Mouse (Mus musculus) liver, adult 2 months (tissue): ENCODE measurements around the gene Chac1. TPM values are rescaled to one million over a fixed set of nuclear protein-coding genes. Genes with fewer than 3 reads are reported as not detected.

Experiments used
- DNase-seq: peaks from one replicate; pipeline ENCODE4 v3.0.0-alpha.2; 2011; ENCODE audit warnings: low read depth, low spot score; ENCODE audit errors: extremely low read depth
- H3K27ac ChIP-seq: fragments of 200-500 bp; replicated peaks from 2 replicates; pipeline ENCODE4 v1.5.1; 2012; ENCODE audit warnings: low read depth, mild to moderate bottlenecking, control low read depth, inconsistent platforms, low read length; ENCODE audit not compliant: insufficient read depth
- H3K27me3 ChIP-seq: fragments of 200-500 bp; 2 replicates; pipeline ENCODE4 v1.6.1; 2012; ENCODE audit warnings: mild to moderate bottlenecking, moderate library complexity, low read length, inconsistent platforms; ENCODE audit not compliant: control insufficient read depth, insufficient read depth
- H3K36me3 ChIP-seq: fragments of 200-500 bp; 2 replicates; pipeline ENCODE4 v1.6.1; 2012; ENCODE audit warnings: low read length, inconsistent platforms; ENCODE audit not compliant: control insufficient read depth, insufficient read depth
- H3K4me1 ChIP-seq: fragments of 200-500 bp; 2 replicates; pipeline ENCODE4 v1.6.1; 2011; ENCODE audit warnings: low read length; ENCODE audit not compliant: control insufficient read depth, insufficient read depth
- H3K4me3 ChIP-seq: fragments of 200-500 bp; 2 replicates; pipeline ENCODE4 v1.5.1; 2011; ENCODE audit warnings: low read depth, mild to moderate bottlenecking, control low read depth, low read length, moderate library complexity; ENCODE audit not compliant: insufficient read depth
- H3K79me2 ChIP-seq: fragments of 200-500 bp; 2 replicates; pipeline ENCODE4 v1.6.1; 2012; ENCODE audit warnings: inconsistent platforms, mild to moderate bottlenecking, low read length, moderate library complexity; ENCODE audit not compliant: control insufficient read depth, insufficient read depth
- H3K9ac ChIP-seq: fragments of 200-500 bp; 2 replicates; pipeline ENCODE4 v1.6.1; 2012; ENCODE audit warnings: low read depth, mild to moderate bottlenecking, control low read depth, inconsistent platforms, low read length
- CTCF ChIP-seq: fragments of 200-500 bp; IDR thresholded peaks from 2 replicates; pipeline ENCODE4 v1.5.1; 2011; ENCODE audit warnings: low read depth, low read length, control low read depth
- POLR2A ChIP-seq: fragments of 200-500 bp; IDR thresholded peaks from 2 replicates; pipeline ENCODE4 v1.6.1; 2011; ENCODE audit warnings: low read length, control low read depth; ENCODE audit not compliant: insufficient read depth; ENCODE audit errors: extremely low read depth
- WGBS: fragments of 180-500 bp; shearing (Covaris S2); methylation state at CpG from one replicate; pipeline ENCODE4 v1.1.7; 2018; 5-methylcytosine and 5-hydroxymethylcytosine counted together
- polyA plus RNA-seq: library from polyadenylated mRNA; depleted of rRNA; stranded (reverse); fragments of >200 nt; gene quantifications from 2 replicates; pipeline ENCODE4 v1.2.3, GENCODE M21; 2012
- total RNA-seq: library from RNA; depleted of rRNA; stranded (reverse); fragments of >200 nt; gene quantifications from 2 replicates; pipeline ENCODE4 v1.2.3, GENCODE M21; 2014

Gene Chac1
- total and polyA plus RNA-seq, 2 experiments = 5.5 to 6.1 TPM

DNA sequence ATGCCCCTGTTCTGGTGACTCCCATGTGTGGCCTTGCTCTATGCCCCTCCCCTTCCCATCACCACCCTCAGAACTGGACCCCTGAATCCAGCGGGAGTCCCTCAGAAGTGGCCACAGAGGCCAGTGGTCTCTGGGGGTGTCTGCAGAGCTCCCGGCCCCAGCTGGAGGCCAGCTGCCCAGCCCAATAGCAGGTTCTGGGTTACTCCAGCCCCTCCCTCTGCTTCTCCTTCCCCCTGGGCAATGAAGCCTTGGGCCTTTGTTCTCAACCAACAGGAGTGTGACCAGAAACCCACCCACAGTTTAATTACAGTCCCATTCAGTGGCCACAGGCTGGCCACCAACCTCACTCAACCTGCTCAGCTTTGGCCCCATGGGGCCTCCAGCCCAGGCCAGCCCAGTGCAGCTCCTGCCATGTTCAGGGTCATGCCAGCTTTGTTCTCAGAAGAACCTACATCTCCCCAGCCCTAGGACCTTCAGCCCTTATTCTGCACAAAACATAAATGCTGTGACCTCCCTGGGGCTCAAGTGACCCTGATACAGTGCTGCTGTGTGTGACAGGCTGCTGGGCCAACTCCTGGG lies 38.6 kb upstream of the Chac1 start:
- TF ChIP-seq POLR2A (no peak), CTCF (no peak)
- Histone ChIP-seq H3K27ac (peak overlapping the region; percentile 54), H3K9ac (no peak overlapping the region), H3K4me1 (peaks cover 7% of the 10 kb centered on the region), H3K36me3 (no peaks in the 10 kb centered on the region), H3K79me2 (no peaks in the 10 kb centered on the region), H3K4me3 (no peak overlapping the region), H3K27me3 (no peaks in the 10 kb centered on the region)
- no peak for DNase-seq
- WGBS = 72% methylated on average over 2 of the region's 2 CpGs

DNA sequence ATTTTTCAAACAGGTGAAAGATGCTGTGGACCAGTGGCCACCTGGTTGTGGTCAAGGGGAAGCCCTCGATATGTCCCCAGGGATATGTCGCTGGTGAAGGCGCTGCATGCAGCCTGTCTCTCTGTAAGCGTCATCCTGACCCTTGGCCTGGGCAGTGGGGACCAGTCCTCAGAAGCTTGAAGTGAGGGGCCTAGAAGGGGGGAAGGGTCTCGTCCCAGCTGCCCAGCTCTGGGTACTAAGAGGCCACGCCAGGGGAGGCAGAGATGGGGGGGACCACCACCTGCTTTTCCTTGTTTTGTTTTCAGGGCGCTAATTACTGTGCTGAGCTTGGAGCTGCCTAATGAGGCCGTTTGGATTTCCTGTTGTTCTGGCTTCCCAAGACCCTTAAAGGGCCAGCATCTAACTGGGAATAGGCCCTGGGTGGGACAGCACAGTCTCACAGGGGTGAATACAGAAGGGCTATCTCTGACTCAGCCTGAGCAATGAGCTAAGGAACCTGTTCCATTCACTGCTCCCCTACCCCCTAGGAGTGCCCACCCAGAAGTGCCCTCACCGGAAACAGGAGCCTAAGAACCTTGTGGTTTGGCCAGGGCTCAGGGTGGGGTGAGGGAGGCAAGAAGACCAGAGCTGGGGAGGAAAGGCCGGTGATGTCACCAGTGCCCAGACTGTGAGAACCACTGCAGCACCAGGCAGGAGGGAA lies 37.1 kb upstream of the Chac1 start:
- TF ChIP-seq CTCF (no peak), POLR2A (no peak)
- H3K79me2 ChIP-seq = no peaks in the 10 kb centered on the region
- no peak overlapping the region for H3K4me3 ChIP-seq
- H3K4me1 ChIP-seq = peaks cover 7% of the 10 kb centered on the region
- no peaks in the 10 kb centered on the region for H3K27me3 ChIP-seq
- H3K9ac ChIP-seq = peak overlapping the region; percentile 7; the same call in 1 of the 2 replicates
- no peaks in the 10 kb centered on the region for H3K36me3 ChIP-seq
- WGBS = 61% methylated on average over 10 of the region's 10 CpGs
- DNase-seq = no peak
- peak overlapping the region; percentile 64 for H3K27ac ChIP-seq

DNA sequence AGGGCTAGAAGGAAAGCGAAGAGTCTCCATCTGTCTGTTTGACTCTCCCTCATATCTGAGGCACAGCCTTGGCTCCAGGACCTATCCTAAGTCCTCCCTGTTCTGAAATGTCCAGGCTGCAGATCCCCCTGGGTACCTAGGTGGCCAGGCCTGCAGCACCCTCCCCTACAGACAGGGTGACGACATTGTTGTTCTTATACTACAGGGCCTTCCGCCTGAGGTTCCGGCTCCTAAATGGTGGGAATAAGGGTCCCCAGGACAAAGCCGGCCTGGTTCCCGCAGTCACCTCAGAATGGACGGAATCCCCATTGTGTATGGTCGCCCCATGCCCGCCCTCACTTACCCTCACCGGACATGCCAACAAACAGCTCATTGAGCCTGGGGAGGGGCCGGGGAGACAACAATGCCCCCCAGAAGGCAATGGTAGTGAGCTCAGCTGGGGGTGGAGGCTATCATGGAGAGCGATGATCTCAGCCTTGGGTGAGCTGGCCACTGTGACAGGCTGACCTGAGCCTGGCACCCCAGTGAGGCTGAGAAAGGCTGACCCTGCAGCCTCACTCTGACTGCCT lies 36.2 kb upstream of the Chac1 start:
- no peaks in the 10 kb centered on the region for H3K27me3 ChIP-seq
- DNase-seq = no peak
- no peak overlapping the region for H3K4me3 ChIP-seq
- peaks cover 7% of the 10 kb centered on the region for H3K4me1 ChIP-seq
- no peaks in the 10 kb centered on the region for H3K79me2 ChIP-seq
- H3K36me3 ChIP-seq = no peaks in the 10 kb centered on the region
- WGBS = 86% methylated on average over 12 of the region's 12 CpGs
- H3K9ac ChIP-seq = no peak overlapping the region
- TF ChIP-seq CTCF = no peak
- no peak for TF ChIP-seq POLR2A
- H3K27ac ChIP-seq = peak overlapping the region; percentile 64

DNA sequence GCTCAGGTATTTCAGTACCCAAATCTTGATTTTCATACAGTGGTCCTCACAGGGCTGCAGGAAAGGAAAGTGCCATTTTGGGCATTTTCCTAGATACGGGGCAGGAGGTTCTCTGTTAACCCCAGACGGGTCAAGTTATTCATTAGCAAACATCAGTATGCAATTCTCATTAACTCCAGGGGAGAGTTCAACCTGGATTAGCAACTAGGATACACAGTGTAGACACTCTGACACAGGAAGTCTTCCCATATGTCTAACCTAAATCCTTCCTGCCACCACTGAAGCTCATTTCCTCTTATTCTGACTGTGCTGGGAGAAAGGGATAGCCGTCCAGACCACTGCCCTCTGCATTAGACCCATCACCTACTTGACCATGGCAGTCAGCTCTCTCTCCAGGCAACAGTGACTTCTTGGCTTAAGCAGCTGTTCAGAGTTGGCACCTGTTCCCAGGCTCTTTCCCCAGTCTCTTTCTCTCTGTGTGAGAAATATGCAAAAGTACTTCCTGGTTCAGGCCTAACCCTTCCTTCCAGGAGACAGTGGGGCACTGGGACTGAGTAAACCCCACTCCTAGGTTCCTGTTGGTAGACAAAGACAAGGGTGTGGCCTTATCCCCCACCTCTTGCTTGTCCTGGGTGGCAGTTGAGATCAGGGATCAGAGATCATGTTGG lies 32.9 kb upstream of the Chac1 start:
- Histone ChIP-seq H3K4me1 (peaks cover 3% of the 10 kb centered on the region), H3K27ac (no peak overlapping the region), H3K79me2 (no peaks in the 10 kb centered on the region), H3K36me3 (no peaks in the 10 kb centered on the region), H3K9ac (no peak overlapping the region), H3K4me3 (no peak overlapping the region), H3K27me3 (peaks cover 7% of the 10 kb centered on the region; the same call in 1 of the 2 replicates)
- TF ChIP-seq POLR2A (no peak), CTCF (no peak)
- 31% methylated on average over 3 of the region's 3 CpGs for WGBS
- DNase-seq = peak; percentile 43

DNA sequence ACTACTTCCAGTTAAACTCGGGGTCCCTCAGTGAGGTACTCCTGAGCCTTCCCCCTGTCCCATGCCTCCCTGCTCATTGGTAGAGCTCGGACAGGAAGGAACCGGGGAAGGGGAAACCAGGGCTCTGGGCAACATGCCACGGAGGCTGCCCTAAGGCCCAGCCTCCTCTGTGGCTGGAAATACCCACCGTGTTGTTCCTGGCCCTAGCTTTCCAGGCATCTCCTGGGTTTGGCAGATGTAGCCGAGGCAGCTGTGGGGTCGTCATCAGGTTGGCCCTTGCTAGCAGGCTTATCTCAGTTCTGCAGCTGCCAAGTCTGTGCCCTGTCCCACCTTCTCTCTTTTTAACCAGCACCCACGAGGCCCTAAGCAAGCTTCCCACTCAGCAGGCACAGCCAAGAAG lies 30.5 kb upstream of the Chac1 start:
- H3K4me1 ChIP-seq = no peaks in the 10 kb centered on the region; the same call in 1 of the 2 replicates
- WGBS = 62% methylated on average over 8 of the region's 8 CpGs
- no peaks in the 10 kb centered on the region for H3K36me3 ChIP-seq
- DNase-seq = no peak
- H3K27me3 ChIP-seq = peaks cover 16% of the 10 kb centered on the region; the same call in 1 of the 2 replicates
- TF ChIP-seq CTCF (no peak), POLR2A (no peak)
- H3K27ac ChIP-seq = peak overlapping the region; percentile 47; the same call in 1 of the 2 replicates
- no peak overlapping the region for H3K9ac ChIP-seq
- no peaks in the 10 kb centered on the region for H3K79me2 ChIP-seq
- no peak overlapping the region for H3K4me3 ChIP-seq
